Mouse (Mus musculus) CH12.LX (cell line): ENCODE results near the gene 1600012H06Rik. TPM values are rescaled to one million over a fixed set of nuclear protein-coding genes. Genes with fewer than 3 reads are reported as not detected.
A peak's percentile ranks its signal among the peaks of the same experiment; 100 is the strongest.
"Not testable (repeated sequence)": the region's sequence is repeated elsewhere in the genome, so short reads cannot be mapped to it uniquely, and the experiment has no call there.

Experiments used
- DNase-seq: peaks from one replicate; pipeline ENCODE4 v3.0.0-alpha.2; 2013; ENCODE audit errors: extremely low read depth
- H3K27ac ChIP-seq: 2 replicates; pipeline ENCODE4 v1.5.1; 2012; ENCODE audit warnings: low read depth, mild to moderate bottlenecking, control low read depth, moderate library complexity; ENCODE audit not compliant: insufficient read depth
- H3K27me3 ChIP-seq: replicated peaks from 2 replicates; pipeline ENCODE3; 2012; ENCODE audit warnings: inconsistent platforms
- H3K36me3 ChIP-seq, 2 experiments: replicated peaks in 1 of 2; 2 replicates each; pipeline versions ENCODE3 to v1.6.1; 2012; ENCODE audit warnings: inconsistent platforms in 1 of 2, low read length in 1 of 2, mild to moderate bottlenecking in 1 of 2, mixed read lengths in 1 of 2, moderate library complexity in 1 of 2; ENCODE audit not compliant: control insufficient read depth in 1 of 2, insufficient read depth in 1 of 2
- H3K4me1 ChIP-seq, 2 experiments: 2 replicates each; pipeline ENCODE4 v1.6.1; 2012; ENCODE audit warnings: inconsistent platforms in 1 of 2, moderate library complexity in 1 of 2; ENCODE audit not compliant: insufficient read depth in 2 of 2, control insufficient read depth in 1 of 2
- H3K4me2 ChIP-seq: 2 replicates; pipeline ENCODE4 v1.6.1; 2012; ENCODE audit warnings: low read depth, mild to moderate bottlenecking, control low read depth; ENCODE audit not compliant: poor library complexity, insufficient read depth, severe bottlenecking
- H3K4me3 ChIP-seq, 3 experiments: fragments of 150-350 bp in 1 of 3; sonication (generic) in 1 of 3; replicated peaks in 1 of 3; 2 replicates each; pipeline versions ENCODE3 to v1.5.1; 2011 to 2012; ENCODE audit warnings: low read depth in 2 of 3, low read length in 2 of 3, mild to moderate bottlenecking in 2 of 3, moderate library complexity in 2 of 3, control low read depth in 1 of 3, improper control_type of control experiment in 1 of 3, inconsistent platforms in 1 of 3, mixed read lengths in 1 of 3; ENCODE audit not compliant: poor library complexity in 1 of 3
- H3K79me2 ChIP-seq: replicated peaks from 2 replicates; pipeline ENCODE4 v1.6.1; 2012; ENCODE audit warnings: mild to moderate bottlenecking, moderate library complexity; ENCODE audit not compliant: control insufficient read depth, poor library complexity, insufficient read depth, severe bottlenecking; ENCODE audit errors: extremely low read depth
- H3K9ac ChIP-seq: 2 replicates; pipeline ENCODE4 v1.6.1; 2012; ENCODE audit warnings: low read depth, mild to moderate bottlenecking, control low read depth, moderate library complexity; ENCODE audit not compliant: insufficient read depth
- H3K9me3 ChIP-seq: replicated peaks from 2 replicates; pipeline ENCODE3; 2012; ENCODE audit warnings: low read length, inconsistent platforms, mixed read lengths
- CHD1 ChIP-seq: IDR thresholded peaks from 2 replicates; pipeline ENCODE4 v1.6.1; 2012; ENCODE audit warnings: low read depth, low read length, improper control_type of control experiment, inconsistent platforms
- CHD2 ChIP-seq: IDR thresholded peaks from 2 replicates; pipeline ENCODE4 v1.6.1; 2011; ENCODE audit warnings: low read length, improper control_type of control experiment
- CTCF ChIP-seq, 2 experiments: IDR thresholded peaks in 1 of 2; conservative IDR thresholded peaks in 1 of 2; 2 replicates each; pipeline ENCODE4 v1.5.1; 2011 to 2012; ENCODE audit warnings: low read depth in 2 of 2, low read length in 2 of 2, improper control_type of control experiment in 1 of 2, inconsistent platforms in 1 of 2, mild to moderate bottlenecking in 1 of 2, moderate library complexity in 1 of 2
- E2F4 ChIP-seq: IDR thresholded peaks from 2 replicates; pipeline ENCODE4 v1.6.1; 2011; ENCODE audit warnings: low read depth, low read length, improper control_type of control experiment; ENCODE audit not compliant: insufficient replicate concordance
- ELF1 ChIP-seq: IDR thresholded peaks from 2 replicates; pipeline ENCODE4 v1.6.1; 2014; ENCODE audit warnings: low read depth, mild to moderate bottlenecking, inconsistent platforms, low read length, improper control_type of control experiment
- ETS1 ChIP-seq: conservative IDR thresholded peaks from 2 replicates; pipeline ENCODE4 v1.6.1; 2012; ENCODE audit warnings: low read depth, mild to moderate bottlenecking, inconsistent platforms, low read length, improper control_type of control experiment, moderate library complexity
- JUN ChIP-seq: IDR thresholded peaks from 2 replicates; pipeline ENCODE4 v1.6.1; 2011; ENCODE audit warnings: low read depth, mild to moderate bottlenecking, low read length, improper control_type of control experiment, moderate library complexity; ENCODE audit not compliant: insufficient read depth
- JUND ChIP-seq: conservative IDR thresholded peaks from 2 replicates; pipeline ENCODE4 v1.6.1; 2011; ENCODE audit warnings: low read depth, low read length, improper control_type of control experiment
- MAZ ChIP-seq: IDR thresholded peaks from 2 replicates; pipeline ENCODE4 v1.6.1; 2012; ENCODE audit warnings: low read depth, mild to moderate bottlenecking, inconsistent platforms, low read length, improper control_type of control experiment, moderate library complexity
- MEF2A ChIP-seq: IDR thresholded peaks from 2 replicates; pipeline ENCODE4 v1.6.1; 2014; ENCODE audit warnings: low read depth, mild to moderate bottlenecking, inconsistent platforms, low read length, improper control_type of control experiment, borderline replicate concordance
- POLR2A ChIP-seq: IDR thresholded peaks from 2 replicates; pipeline ENCODE4 v1.6.1; 2011; ENCODE audit warnings: low read depth, mild to moderate bottlenecking, improper control_type of control experiment, low read length
- POLR2AphosphoS2 ChIP-seq: IDR thresholded peaks from 2 replicates; pipeline ENCODE4 v1.6.1; 2011; ENCODE audit warnings: low read depth, low read length, improper control_type of control experiment
- RAD21 ChIP-seq: IDR thresholded peaks from 2 replicates; pipeline ENCODE4 v1.6.1; 2011; ENCODE audit warnings: low read depth, mild to moderate bottlenecking, low read length, improper control_type of control experiment, moderate library complexity
- RCOR1 ChIP-seq: conservative IDR thresholded peaks from 2 replicates; pipeline ENCODE4 v1.6.1; 2012; ENCODE audit warnings: low read depth, mild to moderate bottlenecking, inconsistent platforms, low read length, improper control_type of control experiment
- SIN3A ChIP-seq: IDR thresholded peaks from 2 replicates; pipeline ENCODE4 v1.6.1; 2012; ENCODE audit warnings: low read length, improper control_type of control experiment, inconsistent platforms
- TBP ChIP-seq: conservative IDR thresholded peaks from 2 replicates; pipeline ENCODE4 v1.6.1; 2011; ENCODE audit warnings: low read depth, low read length, improper control_type of control experiment
- ZC3H11A ChIP-seq: IDR thresholded peaks from 2 replicates; pipeline ENCODE4 v1.6.1; 2012; ENCODE audit warnings: low read depth, mild to moderate bottlenecking, inconsistent platforms, low read length, improper control_type of control experiment
- ZKSCAN1 ChIP-seq: IDR thresholded peaks from 2 replicates; pipeline ENCODE4 v1.6.1; 2012; ENCODE audit warnings: low read depth, inconsistent platforms, low read length, improper control_type of control experiment, borderline replicate concordance
- dilution Hi-C: fragments of 300-500 bp; cut with MboI; formaldehyde crosslinking; loops from 2 replicates; pipeline ENCODE4 v1.14.3; 2020; ENCODE audit warnings: low sequenced_read_pairs; ENCODE audit not compliant: extremely low pct_unique_long_range_greater_than_20kb, extremely low pct_ligation_motif_present
- in situ Hi-C: fragments of 300-500 bp; cut with MboI; formaldehyde crosslinking; loops from 3 replicates; pipeline ENCODE4 v1.14.3; 2019; ENCODE audit warnings: low sequenced_read_pairs, low pct_ligation_motif_present, low pct_unique_long_range_greater_than_20kb, mixed read lengths
- polyA plus RNA-seq: library from polyadenylated mRNA; unstranded; fragments of >175 nt; gene quantifications from 2 replicates; pipeline ENCODE4 v1.2.1, GENCODE M21; 2012; ENCODE audit warnings: low read depth; ENCODE audit not compliant: insufficient read length
- total RNA-seq, 2 experiments: library from RNA; depleted of rRNA; stranded (reverse); fragments of 300-350 nt in 1 of 2; fragments of >200 nt in 1 of 2; gene quantifications; 2 replicates each; pipeline ENCODE4 v1.2.3; 2012 to 2014

Gene 1600012H06Rik
- total and polyA plus RNA-seq, 3 experiments: 5.4 to 12.4 (median 10.6) TPM

- H3K27me3 ChIP-seq: no peaks in the 10 kb centered on the region
- H3K4me3 ChIP-seq: no peak overlapping the region
- no peaks in the 10 kb centered on the region for H3K9me3 ChIP-seq
- TF ChIP-seq CTCF (conservative IDR thresholded peaks at IDR 0.05 in 1 of 2, IDR thresholded peaks at IDR 0.05 in 1 of 2; ENCODE audit: low read depth in 2 of 2, low read length in 2 of 2): no peak
- no peak for TF ChIP-seq CHD1
- no peak for TF ChIP-seq MEF2A
- no peak for TF ChIP-seq JUND
- no peak for TF ChIP-seq ZKSCAN1
- no peak for TF ChIP-seq POLR2A
- no peak for TF ChIP-seq E2F4
- no peak for TF ChIP-seq RAD21
- TF ChIP-seq CHD2: no peak
- TF ChIP-seq TBP: no peak
- TF ChIP-seq ZC3H11A: no peak
- TF ChIP-seq RCOR1: no peak
- TF ChIP-seq ETS1: no peak
- no peak for TF ChIP-seq POLR2AphosphoS2
- TF ChIP-seq ELF1: no peak
- no peak for TF ChIP-seq MAZ
- TF ChIP-seq JUN: no peak
- TF ChIP-seq SIN3A: no peak
- no peaks in the 10 kb centered on the region for H3K36me3 ChIP-seq
- no peak overlapping the region for H3K27ac ChIP-seq
- no peaks in the 10 kb centered on the region for H3K79me2 ChIP-seq
- no peak overlapping the region for H3K9ac ChIP-seq
- dilution Hi-C loops: no loop called here
- no peak for DNase-seq
- in situ Hi-C loops: no loop called here
- no peak overlapping the region for H3K4me2 ChIP-seq
- no peaks in the 10 kb centered on the region for H3K4me1 ChIP-seq
Measured at GRCm38 (mm10) chr17:14935841-14936605, 7.0 kb upstream of the 1600012H06Rik start.

- H3K9me3 ChIP-seq, H3K27me3 ChIP-seq, DNase-seq, in situ Hi-C loops, dilution Hi-C loops, H3K27ac ChIP-seq: not testable (repeated sequence)
- peak overlapping the region; percentile 45; the same call in 1 of the 2 replicates for H3K9ac ChIP-seq
- H3K79me2 ChIP-seq: peaks cover 17% of the 10 kb centered on the region
- peak overlapping the region; percentile 44; the same call in 1 of the 2 replicates for H3K4me2 ChIP-seq
- H3K36me3 ChIP-seq: peaks cover 24 to 36% of the 10 kb centered on the region in 2 experiments
- H3K4me1 ChIP-seq: peaks cover 4 to 28% of the 10 kb centered on the region in 2 experiments
- H3K4me3 ChIP-seq: peak overlapping the region in 2 of 3 experiments; percentile 79
Measured at GRCm38 (mm10) chr17:14942181-14942580, 803 bp upstream of the 1600012H06Rik start.
